Mouse (Mus musculus) left cerebral cortex, postnatal 36 days (tissue): ENCODE results near the gene Slc1a1. TPM values are rescaled to one million over a fixed set of nuclear protein-coding genes. Genes with fewer than 3 reads are reported as not detected.

Experiments
- DNase-seq, 2 experiments: peaks; one replicate each; pipeline ENCODE4 v3.0.0; 2021 to 2022; ENCODE audit warnings: low spot score in 2 of 2, mixed read lengths in 1 of 2
- intact Hi-C: fragments of 180-260 bp; cut with DNase I; formaldehyde crosslinking; loops from one replicate; pipeline ENCODE4 v1.15.1; 2025
- total RNA-seq, 2 experiments: library from RNA; stranded (reverse); gene quantifications; 2 replicates each; pipeline ENCODE4 v1.2.3; 2021

Gene Slc1a1
- total RNA-seq = 100 to 1,000 TPM; 104 to 120 TPM

DNA sequence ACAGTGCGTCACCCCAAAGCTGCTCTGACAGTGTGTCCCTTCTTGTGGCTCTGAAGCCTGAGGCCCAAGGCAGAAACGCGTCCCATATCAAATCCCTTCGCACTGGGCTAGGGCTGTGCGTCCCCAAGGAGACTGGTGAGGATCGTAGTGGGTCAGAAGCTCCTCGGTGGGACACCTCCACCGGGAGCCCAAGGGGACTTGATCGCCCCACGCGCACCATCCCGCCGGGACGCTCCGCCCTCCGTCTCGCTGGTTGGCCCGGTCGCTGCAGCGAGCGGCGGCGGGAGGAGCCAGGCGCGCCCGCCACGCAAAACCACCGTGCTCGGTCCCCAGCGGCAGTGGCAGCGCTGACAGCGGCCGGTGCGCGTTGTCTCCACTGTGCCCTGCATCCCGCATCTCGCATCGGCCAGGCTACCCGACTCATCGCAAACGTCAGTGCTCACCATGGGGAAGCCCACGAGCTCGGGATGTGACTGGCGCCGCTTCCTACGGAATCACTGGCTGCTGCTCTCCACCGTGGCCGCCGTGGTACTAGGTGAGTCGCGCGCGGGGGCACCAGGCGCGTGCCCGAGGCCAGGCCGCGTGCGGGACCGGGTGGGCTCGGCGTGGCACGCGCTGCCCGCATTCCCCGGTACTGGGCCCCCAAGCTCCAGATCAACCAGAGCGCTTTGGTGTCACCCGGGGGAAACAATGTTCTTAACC, at the start of gene Slc1a1:
Slc1a1 (plus strand) TSS at position 252 of the 702 bp plus-strand sequence.
- peak; percentile 83 to 89 for DNase-seq
- intact Hi-C loops = loop anchor here (5.0 kb wide), 2 partner anchors 62 to 132 kb away; partner anchors contain the start of gene 4430402I18Rik

DNA sequence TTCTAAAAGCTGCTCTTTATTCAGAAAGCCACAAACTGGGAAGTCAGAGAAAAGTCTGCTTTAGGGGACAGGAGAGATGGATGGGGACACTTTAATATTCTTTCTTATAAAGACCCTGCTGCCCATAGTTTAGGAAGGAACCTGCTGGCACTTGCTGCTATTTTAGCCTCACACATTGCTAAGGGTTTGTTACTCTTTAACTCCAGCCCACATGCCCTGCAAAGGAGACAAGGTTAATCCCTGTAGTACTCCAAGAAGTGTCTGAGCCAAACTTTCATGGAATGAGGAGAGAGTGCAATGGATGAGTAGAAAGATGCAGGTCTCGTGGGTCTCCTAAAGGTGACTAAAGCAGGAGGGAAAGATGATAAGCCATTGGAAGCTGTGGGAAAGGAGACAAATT, 44.7 kb upstream of the Slc1a1 start:
- intact Hi-C loops = no loop called here

DNA sequence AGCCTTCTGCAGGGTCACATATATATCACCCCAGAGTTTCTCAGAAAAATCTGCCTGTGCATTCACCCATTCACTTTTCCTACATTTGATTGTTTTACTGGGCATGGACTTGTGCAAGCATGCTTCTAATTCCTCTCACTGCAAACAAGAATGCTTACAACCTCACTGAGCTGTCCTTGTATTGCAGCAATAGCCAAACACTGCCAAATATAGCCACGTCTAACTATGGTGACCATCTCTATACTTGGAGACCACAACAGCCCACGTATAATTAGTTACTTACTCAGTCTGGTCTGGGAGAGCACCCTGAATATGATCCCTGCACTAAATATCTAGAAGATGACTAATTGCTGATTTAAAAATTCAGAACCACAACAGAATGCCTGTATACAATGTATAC, 41.5 kb upstream of the Slc1a1 start:
- intact Hi-C loops = no loop called here
- DNase-seq = no peak

More for the DNA sequence above, 44.7 kb upstream of the Slc1a1 start:
- DNase-seq = no peak

- intact Hi-C loops = no loop called here
- DNase-seq = no peak
Measured at GRCm38 (mm10) chr19:28796146-28796848, 38.6 kb upstream of the Slc1a1 start.

- DNase-seq = no peak
- intact Hi-C loops = no loop called here
Measured at GRCm38 (mm10) chr19:28796966-28797365, 37.9 kb upstream of the Slc1a1 start.

DNA sequence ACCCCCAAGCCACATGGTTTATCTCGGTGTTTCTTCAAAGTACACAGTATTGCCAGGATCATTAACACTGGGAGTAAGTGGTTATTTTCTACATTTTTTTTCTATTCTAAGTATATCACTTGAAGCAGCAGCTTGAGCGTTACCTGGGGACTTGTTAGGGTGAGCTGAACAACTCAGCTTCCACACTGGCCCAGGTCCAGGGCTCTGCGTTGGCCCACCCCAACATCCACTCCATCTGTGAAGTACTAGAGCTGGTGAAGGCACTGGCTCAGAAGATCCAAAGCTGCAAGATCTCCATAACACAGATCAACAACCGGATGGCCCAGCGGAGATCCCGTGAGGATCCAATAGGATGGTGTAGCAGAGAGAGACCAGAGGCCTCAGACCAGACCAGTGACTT, 37.2 kb upstream of the Slc1a1 start:
- DNase-seq = no peak
- intact Hi-C loops = no loop called here

- intact Hi-C loops = no loop called here
- DNase-seq = peak in 1 of 2 experiments; percentile 21
Measured at GRCm38 (mm10) chr19:28800448-28800847, 34.4 kb upstream of the Slc1a1 start.

DNA sequence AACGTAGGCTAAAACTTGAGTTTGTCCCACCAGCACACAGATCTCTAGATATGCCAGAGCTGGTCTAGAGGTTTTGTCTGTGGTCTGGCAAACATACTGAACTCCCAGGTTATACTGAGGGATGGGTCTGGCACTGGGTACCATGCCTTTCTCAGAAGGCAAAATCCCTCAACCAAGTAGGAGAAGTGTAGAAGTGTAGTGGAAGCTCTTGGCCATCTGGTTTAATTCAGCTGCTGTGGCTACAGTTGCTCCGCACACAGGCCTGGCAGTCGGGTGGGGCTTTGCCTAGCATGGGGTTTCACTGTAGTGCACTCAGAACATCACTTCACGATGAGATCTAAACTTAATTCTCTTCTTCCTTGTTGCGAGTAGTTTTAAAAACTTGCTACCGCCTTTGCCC, 28.6 kb upstream of the Slc1a1 start:
- no peak for DNase-seq
- intact Hi-C loops = no loop called here

DNA sequence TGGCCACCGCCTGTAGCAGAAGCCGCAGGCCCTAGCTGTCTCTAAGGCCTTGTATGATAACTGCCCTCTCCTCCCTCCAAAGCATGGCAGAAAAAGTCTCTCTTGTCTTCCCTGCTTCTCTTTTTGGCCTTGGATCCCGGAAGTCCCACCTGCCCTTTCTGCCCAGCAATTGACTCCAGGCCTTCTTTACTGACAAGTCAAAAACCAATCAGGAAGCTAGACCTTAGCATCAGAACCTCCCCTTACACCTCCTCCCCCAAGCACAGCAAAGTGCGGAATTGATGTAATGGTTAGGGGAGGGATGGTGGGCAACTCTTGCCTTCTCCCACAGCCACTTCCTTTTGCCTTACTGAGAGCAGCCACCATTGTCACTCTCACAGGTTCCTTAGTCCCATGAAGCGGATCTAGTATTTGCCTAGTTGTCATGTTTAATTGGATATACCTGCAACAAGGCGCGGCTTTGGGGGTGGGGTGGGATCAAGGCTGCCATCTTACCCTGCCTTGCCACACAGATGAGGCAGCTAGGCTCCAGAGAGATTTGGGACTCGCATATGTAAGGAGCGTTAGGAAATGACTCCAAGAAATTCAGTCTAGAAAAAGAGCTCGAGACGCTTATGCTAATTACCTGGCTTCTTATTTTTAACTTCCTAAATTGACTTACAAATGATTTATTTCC, 27.9 kb upstream of the Slc1a1 start:
- intact Hi-C loops = no loop called here
- no peak for DNase-seq

GRCm38 (mm10) chr19:28807497-28807871, 27.4 kb upstream of the Slc1a1 start:
- intact Hi-C loops = no loop called here

DNA sequence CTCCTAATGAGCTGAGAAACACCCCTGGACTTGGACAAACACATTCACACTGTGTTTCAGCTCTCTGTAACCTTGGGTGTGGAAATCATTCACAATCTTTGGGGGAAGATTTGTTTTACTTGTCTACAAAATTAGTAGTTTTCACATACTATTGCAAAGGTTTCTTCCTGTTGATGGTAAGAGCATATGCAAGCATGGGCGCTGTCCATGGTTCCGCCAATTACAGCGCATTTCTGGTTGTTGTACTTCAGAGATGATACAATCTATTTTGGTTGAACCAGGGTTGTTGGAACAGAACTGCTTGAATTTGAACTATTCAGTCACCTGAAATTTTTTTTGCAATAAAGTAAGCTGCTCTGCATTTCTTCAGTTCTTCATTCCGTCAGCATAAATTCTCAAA, 16.6 kb upstream of the Slc1a1 start:
- DNase-seq = no peak
- intact Hi-C loops = no loop called here

More at GRCm38 (mm10) chr19:28807497-28807871, 27.4 kb upstream of the Slc1a1 start:
- no peak for DNase-seq

GRCm38 (mm10) chr19:28827697-28828328, 7.0 kb upstream of the Slc1a1 start:
- intact Hi-C loops = no loop called here
- no peak for DNase-seq

- no peak for DNase-seq
- intact Hi-C loops = no loop called here
Measured at GRCm38 (mm10) chr19:28831324-28831723, 3.5 kb upstream of the Slc1a1 start.

GRCm38 (mm10) chr19:28832605-28833004, 2.2 kb upstream of the Slc1a1 start:
- DNase-seq = no peak
- intact Hi-C loops = no loop called here

DNA sequence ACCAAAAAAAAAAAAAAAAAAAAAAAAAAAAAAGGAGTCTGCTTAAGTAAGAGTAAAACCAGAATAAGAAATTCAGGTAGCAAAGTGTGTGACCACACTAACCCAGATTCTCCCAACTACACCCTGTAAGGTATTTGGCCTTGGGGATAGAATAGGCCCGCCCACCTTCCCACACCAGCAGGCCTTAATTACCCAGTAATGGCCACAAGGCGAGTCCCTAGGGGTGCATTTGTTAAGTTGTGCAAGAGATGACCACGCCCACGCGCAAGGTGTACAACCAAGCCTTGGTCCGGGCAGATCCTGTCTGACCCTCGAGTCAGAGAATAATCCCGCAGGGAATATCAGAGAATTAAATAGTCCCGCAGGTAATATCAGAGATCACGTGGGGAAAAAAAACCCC, 461 bp upstream of the Slc1a1 start:
- intact Hi-C loops = no loop called here
- no peak for DNase-seq

DNA sequence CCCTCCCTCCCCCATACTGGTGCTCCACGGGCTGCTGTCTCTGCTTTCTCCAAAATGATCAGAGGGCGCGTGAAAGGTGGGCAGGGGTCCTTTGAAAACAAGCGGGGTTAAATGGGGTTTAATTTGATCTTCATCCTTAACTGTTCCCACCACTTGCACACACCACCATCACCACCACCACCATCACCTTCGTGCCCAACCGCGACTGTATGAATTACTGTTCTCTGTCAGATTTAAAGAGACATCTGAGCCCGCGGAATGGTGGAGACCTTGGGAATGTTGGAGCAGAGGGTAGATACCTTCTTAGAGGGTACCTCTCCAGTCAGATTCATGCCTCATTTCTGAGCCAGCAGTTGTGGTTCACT, 633 bp downstream of the Slc1a1 start:
- intact Hi-C loops = loop anchor here (5.0 kb wide), 2 partner anchors 62 to 132 kb away; partner anchors contain the start of gene 4430402I18Rik
- DNase-seq = peak in 1 of 2 experiments; percentile 18

DNA sequence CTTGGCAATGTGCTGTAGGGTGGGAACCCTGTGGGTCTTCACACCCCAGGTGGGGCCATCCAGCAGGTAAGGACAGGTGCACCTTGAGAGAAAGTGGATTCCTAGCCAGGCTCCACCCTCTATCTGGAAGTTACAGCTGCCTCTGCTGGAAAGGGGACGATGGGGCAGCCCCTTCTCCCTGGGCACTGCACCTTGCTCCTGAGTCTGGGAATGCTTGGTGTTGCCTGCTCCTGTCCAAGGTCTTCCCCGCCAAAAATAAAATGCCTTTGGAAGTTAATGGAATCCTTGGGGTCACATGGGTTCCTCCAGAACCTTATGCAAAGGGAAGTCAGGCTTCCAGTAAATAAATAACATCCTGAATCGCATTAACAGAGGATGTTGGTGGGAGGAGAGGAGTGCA, 1.3 kb downstream of the Slc1a1 start:
- intact Hi-C loops = loop anchor here (5.0 kb wide), 2 partner anchors 61 to 131 kb away; partner anchors contain the start of gene 4430402I18Rik
- DNase-seq = no peak

GRCm38 (mm10) chr19:28836651-28837410, 2.0 kb downstream of the Slc1a1 start:
- no peak for DNase-seq
- intact Hi-C loops = loop anchor here (5.0 kb wide), 2 partner anchors 60 to 130 kb away; partner anchors contain the start of gene 4430402I18Rik

GRCm38 (mm10) chr19:28838796-28839195, 3.9 kb downstream of the Slc1a1 start:
- intact Hi-C loops = loop anchor here (5.0 kb wide), 2 partner anchors 59 to 129 kb away; partner anchors contain the start of gene 4430402I18Rik
- DNase-seq = no peak
